Mouse (Mus musculus) heart, postnatal 36 days (tissue): ENCODE measurements around the gene Nfib. TPM values are rescaled to one million over a fixed set of nuclear protein-coding genes. Genes with fewer than 3 reads are reported as not detected.

ENCODE experiments used
- DNase-seq, 2 experiments: peaks; one replicate each; pipeline ENCODE4 v3.0.0; 2021 to 2022
- intact Hi-C: fragments of 180-260 bp; cut with DNase I; formaldehyde crosslinking; loops from one replicate; pipeline ENCODE4 v1.15.1; 2025
- total RNA-seq, 2 experiments: library from RNA; stranded (reverse); gene quantifications; 2 replicates each; pipeline ENCODE4 v1.2.3; 2021

Gene Nfib
- total RNA-seq, 2 experiments from 2014 or later = 113 to 131 TPM

GRCm38 (mm10) chr4:82635881-82636280 lies 69.7 kb downstream of the Nfib start:
- no peak for DNase-seq
- intact Hi-C loops = no loop called here

DNA sequence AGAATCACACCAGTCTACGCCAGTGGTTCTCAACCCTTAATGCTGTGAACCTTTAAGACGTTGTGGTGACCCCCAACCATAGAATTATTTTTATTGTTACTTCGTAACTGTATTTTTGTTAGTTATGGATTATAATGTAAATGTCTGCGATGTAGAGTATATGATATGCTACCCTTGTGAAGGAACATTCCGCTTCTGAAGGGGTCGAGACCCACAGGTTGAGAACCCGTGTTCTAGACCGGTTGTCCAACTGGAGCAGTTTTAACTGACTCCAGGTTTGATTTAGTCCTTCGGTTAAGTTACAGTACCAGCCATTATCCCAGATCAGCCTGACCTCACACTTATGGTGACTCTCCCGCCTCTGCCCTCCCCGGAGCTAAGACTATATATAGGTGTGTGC lies 70.4 kb downstream of the Nfib start:
- intact Hi-C loops = no loop called here
- no peak for DNase-seq

DNA sequence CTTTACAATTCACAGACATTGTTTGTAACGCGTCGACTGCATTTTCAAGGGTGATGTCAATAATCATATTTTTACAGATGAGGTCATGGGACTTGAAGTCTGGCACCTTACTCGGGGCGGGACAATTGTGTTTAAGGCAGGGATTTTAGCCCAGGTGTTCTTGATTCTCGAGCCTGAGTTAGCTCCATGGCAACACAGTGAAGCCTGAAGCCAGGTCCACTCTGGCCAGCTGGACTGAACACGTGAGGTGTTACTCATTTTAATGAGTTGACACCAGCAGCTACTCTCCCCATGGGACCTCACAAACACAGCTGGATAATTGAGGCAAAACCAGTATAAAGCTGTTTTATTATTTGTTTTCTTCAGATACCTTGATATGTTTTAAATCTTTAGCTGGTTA lies 71.2 kb downstream of the Nfib start:
- intact Hi-C loops = no loop called here

DNA sequence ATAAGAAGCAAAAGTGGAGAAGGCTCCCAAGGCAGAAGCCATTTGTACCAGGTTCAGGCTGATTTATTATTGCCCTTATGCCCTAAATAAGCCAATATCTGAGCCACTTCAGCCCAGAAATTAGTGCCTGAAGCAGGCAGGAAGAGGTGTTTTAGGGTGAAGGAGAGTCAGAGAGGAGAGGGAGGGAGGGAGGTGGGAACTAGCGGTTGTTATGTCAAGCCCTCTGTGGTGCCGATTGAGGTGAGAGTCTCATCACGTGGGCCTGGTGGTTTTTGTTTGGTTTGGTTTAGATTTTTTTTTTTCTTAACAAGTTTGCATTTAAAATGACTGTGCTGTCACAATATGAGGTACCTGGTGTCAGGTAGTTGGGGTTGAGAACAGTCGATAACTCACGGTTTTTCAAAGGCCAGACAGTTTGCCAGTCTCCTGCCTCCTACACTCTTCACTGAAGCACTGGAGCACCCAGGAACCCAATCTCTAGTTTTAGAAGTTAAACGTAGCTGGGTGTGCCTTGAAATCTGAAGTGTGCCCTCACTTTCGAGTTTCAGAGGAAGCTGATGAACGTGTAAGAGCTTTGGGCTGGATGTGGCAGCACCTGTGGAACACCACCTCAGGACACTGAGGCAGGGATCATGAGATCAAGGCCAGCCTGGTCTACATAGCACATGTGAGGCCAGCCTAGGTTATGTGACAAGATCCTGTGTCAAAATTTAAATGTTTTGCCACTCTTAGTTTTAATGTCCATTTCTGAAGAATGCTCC lies 81.1 kb downstream of the Nfib start:
- no peak for DNase-seq
- intact Hi-C loops = no loop called here

More for the DNA sequence above, 71.2 kb downstream of the Nfib start:
- no peak for DNase-seq

GRCm38 (mm10) chr4:82623835-82624234 lies 81.7 kb downstream of the Nfib start:
- no peak for DNase-seq
- intact Hi-C loops = no loop called here

DNA sequence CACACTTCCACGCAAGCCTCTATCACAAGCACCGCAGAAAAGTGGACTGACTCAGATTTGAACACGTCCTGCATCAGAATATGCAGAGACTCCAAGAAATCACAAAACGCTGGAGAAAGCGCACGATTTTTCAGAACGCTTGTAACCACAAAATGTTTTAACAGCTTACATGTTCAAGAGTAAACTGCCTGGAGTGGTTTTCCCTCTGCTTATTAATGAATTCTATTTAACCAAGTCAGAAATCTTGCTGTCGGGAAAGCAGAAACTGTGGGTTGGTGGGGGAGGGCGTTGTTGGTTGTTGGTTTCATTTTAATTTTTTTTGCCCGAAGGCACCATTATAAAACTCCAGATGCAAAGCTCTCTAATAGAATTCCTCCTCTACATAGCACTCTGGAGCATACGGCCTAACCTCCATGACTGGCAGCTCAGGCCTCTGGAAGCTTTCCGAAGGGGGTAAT lies 82.4 kb downstream of the Nfib start:
- intact Hi-C loops = no loop called here
- DNase-seq = no peak

GRCm38 (mm10) chr4:82622321-82622836 lies 83.2 kb downstream of the Nfib start:
- intact Hi-C loops = no loop called here
- peak; percentile 14 to 50 for DNase-seq

DNA sequence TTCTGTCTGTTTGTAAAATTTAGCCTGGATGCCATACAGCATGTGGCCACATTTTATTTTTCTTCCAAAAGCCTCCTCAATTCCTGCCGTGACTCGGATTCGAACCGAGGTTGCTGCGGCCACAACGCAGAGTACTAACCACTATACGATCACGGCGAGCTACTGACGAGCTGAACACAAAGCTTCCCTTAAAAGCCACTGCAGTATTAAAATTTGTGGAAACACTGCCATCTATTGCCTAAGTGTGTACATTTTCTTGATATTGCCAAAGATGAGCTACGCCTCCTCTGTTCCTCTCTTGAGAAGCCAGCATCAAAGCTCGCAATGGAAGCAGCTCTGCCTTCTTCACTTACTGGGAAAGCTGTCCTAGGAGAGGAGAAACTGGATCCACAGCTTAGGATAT lies 86.0 kb downstream of the Nfib start:
- DNase-seq = no peak
- intact Hi-C loops = loop anchor here (5.0 kb wide), 1 partner anchor 1057 kb away; no protein-coding TSS in a partner anchor

GRCm38 (mm10) chr4:82619003-82619402 lies 86.5 kb downstream of the Nfib start:
- intact Hi-C loops = loop anchor here (5.0 kb wide), 1 partner anchor 1057 kb away; no protein-coding TSS in a partner anchor
- DNase-seq = no peak

- intact Hi-C loops = loop anchor here (2.0 to 5.0 kb wide), 2 partner anchors 1055 to 1118 kb away; no protein-coding TSS in a partner anchor
- DNase-seq = no peak
Observed at GRCm38 (mm10) chr4:82617257-82617656, 88.3 kb downstream of the Nfib start.

- DNase-seq = no peak
- intact Hi-C loops = loop anchor here (2.0 to 5.0 kb wide), 2 partner anchors 1053 to 1117 kb away; no protein-coding TSS in a partner anchor
Observed at GRCm38 (mm10) chr4:82615712-82616111, 89.8 kb downstream of the Nfib start.

GRCm38 (mm10) chr4:82614466-82614805 lies 91.1 kb downstream of the Nfib start:
- DNase-seq = no peak

GRCm38 (mm10) chr4:82613606-82614465 lies 91.7 kb downstream of the Nfib start:
- intact Hi-C loops = loop anchor here (5.0 kb wide), 1 partner anchor 1437 kb away; no protein-coding TSS in a partner anchor
- DNase-seq = peak in 1 of 2 experiments; percentile 25

More at GRCm38 (mm10) chr4:82614466-82614805, 91.1 kb downstream of the Nfib start:
- intact Hi-C loops = loop anchor here (5.0 kb wide), 1 partner anchor 1437 kb away; no protein-coding TSS in a partner anchor

GRCm38 (mm10) chr4:82609676-82610075 lies 95.9 kb downstream of the Nfib start:
- no peak for DNase-seq
- intact Hi-C loops = loop anchor here (5.0 kb wide), 1 partner anchor 1432 kb away; no protein-coding TSS in a partner anchor

DNA sequence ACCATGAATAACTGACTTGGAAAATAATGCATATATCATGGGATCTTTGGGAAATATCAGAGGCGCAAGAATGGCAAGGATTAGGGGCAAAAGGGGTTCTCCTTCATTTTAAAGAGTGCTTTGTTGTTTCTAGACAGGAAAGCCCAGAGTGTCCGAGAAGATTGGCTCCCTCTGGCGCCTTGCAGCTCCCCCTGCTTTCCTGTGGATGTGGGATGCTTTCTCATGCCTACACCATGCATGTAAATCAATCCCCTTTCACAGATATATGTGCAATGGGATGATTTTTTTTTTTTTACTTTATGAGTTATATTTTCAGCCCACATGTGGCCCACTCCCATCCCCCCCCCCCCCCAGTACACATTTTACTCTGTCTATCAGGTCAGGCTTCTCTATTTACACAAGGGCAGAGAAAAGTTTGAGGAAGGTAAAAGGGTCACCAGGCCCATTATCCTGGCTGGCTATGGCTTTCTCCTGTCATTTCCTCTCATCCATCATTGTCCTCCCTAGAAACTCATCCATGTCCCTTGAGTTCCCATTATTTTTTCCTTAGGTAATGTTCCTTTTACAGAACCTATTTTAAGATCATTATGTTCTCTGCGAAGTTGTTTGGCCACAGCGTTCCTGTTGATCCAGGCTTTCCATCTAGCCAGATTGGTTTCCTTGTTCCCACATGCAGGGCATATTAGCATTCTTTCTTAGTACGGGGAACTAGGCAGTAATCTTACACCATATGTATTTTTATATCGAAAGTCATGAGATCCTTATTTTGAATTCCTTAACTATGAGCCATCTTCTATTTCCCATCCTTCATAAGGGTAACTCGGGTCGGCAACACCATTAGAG lies 96.6 kb downstream of the Nfib start:
- no peak for DNase-seq

GRCm38 (mm10) chr4:82607266-82607665 lies 98.3 kb downstream of the Nfib start:
- DNase-seq = no peak
- intact Hi-C loops = no loop called here

More for the DNA sequence above, 96.6 kb downstream of the Nfib start:
- intact Hi-C loops = no loop called here

DNA sequence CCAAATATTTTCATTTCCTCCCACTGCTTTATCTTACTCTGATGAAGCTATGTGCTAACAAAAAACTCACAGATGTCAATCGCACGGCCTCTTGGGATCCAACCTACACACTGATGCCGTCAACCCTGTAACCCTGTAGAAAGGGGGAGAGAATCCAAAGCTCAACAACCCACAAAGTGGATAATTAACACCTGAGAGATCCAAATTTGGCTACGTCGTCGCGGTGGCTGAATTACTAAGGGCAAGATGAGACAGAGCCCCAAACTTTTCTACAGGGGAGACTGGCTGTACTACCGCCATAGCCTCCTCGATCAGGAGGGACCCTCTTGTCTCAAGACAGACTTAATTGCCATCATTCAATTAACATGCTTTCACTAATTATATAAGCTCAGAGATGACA lies 99.2 kb downstream of the Nfib start:
- no peak for DNase-seq
- intact Hi-C loops = no loop called here

- no peak for DNase-seq
- intact Hi-C loops = no loop called here
Observed at GRCm38 (mm10) chr4:82605034-82605784, 100.3 kb downstream of the Nfib start.

DNA sequence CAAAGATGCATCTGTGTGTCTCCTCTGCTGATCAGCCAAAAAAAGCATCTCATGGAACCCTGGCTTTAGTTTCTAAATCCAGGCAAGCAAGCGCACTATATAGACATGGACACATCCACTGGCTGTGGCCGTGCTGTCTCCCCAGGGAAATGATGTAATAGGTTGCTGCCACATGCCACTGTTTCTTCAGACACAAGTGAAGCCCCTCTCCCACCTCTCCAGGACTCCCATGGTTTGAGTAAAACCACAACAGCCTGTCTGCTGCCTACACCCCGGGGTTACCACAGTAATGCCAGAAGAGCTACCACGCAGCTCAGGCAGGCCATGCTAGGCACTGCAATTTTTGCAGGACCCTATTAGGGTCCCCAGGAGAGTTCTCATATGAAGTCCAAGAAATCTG lies 101.0 kb downstream of the Nfib start:
- DNase-seq = no peak
- intact Hi-C loops = no loop called here
